Mouse (Mus musculus): ENCODE measurements around the gene Ptpre.

- TF ChIP-seq POLR2A (IDR thresholded peaks at IDR 0.05; ENCODE audit: insufficient read length, low read depth), result no peak
- no peak for TF ChIP-seq POLR2AphosphoS2 (IDR thresholded peaks at IDR 0.05; ENCODE audit: insufficient read length, low read depth)
- TF ChIP-seq USF1 (IDR thresholded peaks at IDR 0.05; ENCODE audit: low read depth), result no peak
- no peak for TF ChIP-seq SRF (IDR thresholded peaks at IDR 0.05; ENCODE audit: control insufficient read depth, insufficient read length, low read depth)
Observed at GRCm38 (mm10) chr7:135694796-135695195, 157.5 kb downstream of the Ptpre start.

Measured in myocyte (in vitro differentiated cells).